8 mouse cellular contexts compared by ENCODE assay signal in the genomic region with DNA sequence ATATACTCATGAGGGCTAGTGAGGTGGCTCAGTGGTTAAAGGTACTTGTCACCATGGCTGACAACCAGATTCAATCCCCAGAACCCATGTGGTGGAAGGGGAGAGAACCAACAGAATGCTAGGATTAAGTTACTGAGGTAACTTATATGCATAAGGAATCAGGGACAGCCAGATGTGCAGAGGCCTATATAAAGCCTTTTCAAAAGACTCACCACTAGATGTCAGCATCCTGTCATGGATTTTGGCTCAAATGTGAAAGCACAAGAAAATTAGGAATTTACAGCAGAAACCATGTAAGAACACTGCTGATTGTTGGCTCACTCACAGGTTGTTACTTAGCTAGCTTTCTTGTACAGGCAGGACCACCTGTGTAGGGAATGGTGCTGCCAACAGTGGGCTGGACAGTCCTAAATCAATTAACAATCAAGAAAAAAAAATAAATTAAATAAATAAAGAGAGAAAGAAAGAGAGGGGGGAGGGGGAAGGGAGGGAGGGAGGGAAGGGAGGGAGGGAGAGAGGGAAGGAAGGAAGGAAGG.
A peak's percentile ranks its signal among the peaks of the same experiment; 100 is the strongest.
DNase-seq lines count a peak whose midpoint lies in the region; ATAC-seq and TF ChIP-seq lines count a peak whose summit lies in the region.

No protein-coding gene starts in this region.

- TF ChIP-seq EP300 in ES-Bruce4 (IDR thresholded peaks at IDR 0.05; ENCODE audit: insufficient read depth, low read depth, low read length): no peak

- no peaks in the 10 kb centered on the region for H3K27me3 ChIP-seq in hindbrain, embryonic 15.5 days
- no peaks in the 10 kb centered on the region for H3K27me3 ChIP-seq in hindbrain, embryonic 13.5 days
- H3K27me3 ChIP-seq in ES-Bruce4 (ENCODE audit: control insufficient read depth, insufficient read depth, low read length, poor library complexity, severe bottlenecking): no peaks in the 10 kb centered on the region
- H3K27me3 ChIP-seq in embryonic facial prominence, embryonic 14.5 days (replicated peaks; ENCODE audit: control insufficient read depth, insufficient read depth, low read length): no peaks in the 10 kb centered on the region
- no peaks in the 10 kb centered on the region for H3K27me3 ChIP-seq in midbrain, postnatal 0 days (ENCODE audit: insufficient read depth, low read length)

- no peak overlapping the region for H3K27ac ChIP-seq in hindbrain, embryonic 15.5 days (replicated peaks)
- no peak overlapping the region for H3K27ac ChIP-seq in hindbrain, embryonic 13.5 days
- no peak overlapping the region for H3K27ac ChIP-seq in ES-Bruce4 (ENCODE audit: insufficient read depth, low read length)
- no peak overlapping the region for H3K27ac ChIP-seq in embryonic facial prominence, embryonic 14.5 days (replicated peaks; ENCODE audit: low read depth, low read length)
- H3K27ac ChIP-seq in midbrain, postnatal 0 days (ENCODE audit: low read depth, low read length): no peak overlapping the region

- peak; percentile 23 for TF ChIP-seq CTCF in ES-Bruce4 (IDR thresholded peaks at IDR 0.05; ENCODE audit: low read depth, low read length)
- TF ChIP-seq CTCF in midbrain, postnatal 0 days (IDR thresholded peaks at IDR 0.05): peak; percentile 82

- DNase-seq in 416B (ENCODE audit: low read depth): peak; percentile 90
- peak; percentile 78 for DNase-seq in embryonic facial prominence, embryonic 14.5 days (ENCODE audit: low spot score)
- peak; percentile 76 for DNase-seq in midbrain, postnatal 0 days (ENCODE audit: low spot score)
- no peak for DNase-seq in testis, postnatal 10 days (ENCODE audit: low spot score)
- DNase-seq in thymus, postnatal 4 days: no peak

- ATAC-seq in hindbrain, embryonic 15.5 days (ENCODE audit: low FRiP score, low read depth): peak; percentile 45; the same call in 1 of the 2 replicates
- no peak for ATAC-seq in hindbrain, embryonic 13.5 days (ENCODE audit: low FRiP score)
- ATAC-seq in embryonic facial prominence, embryonic 14.5 days (ENCODE audit: low read depth): no peak
- ATAC-seq in midbrain, postnatal 0 days (ENCODE audit: low FRiP score): 0 out of 2 replicates have a peak, but pooled peaks have one; percentile 16

- H3K4me2 ChIP-seq in hindbrain, embryonic 15.5 days: no peak overlapping the region
- H3K4me2 ChIP-seq in hindbrain, embryonic 13.5 days: no peak overlapping the region
- H3K4me2 ChIP-seq in embryonic facial prominence, embryonic 14.5 days (ENCODE audit: low read depth, low read length): no peak overlapping the region
- no peak overlapping the region for H3K4me2 ChIP-seq in midbrain, postnatal 0 days (ENCODE audit: low read depth, low read length, poor library complexity, severe bottlenecking)

- H3K4me3 ChIP-seq in hindbrain, embryonic 15.5 days: no peak overlapping the region
- H3K4me3 ChIP-seq in hindbrain, embryonic 13.5 days: no peak overlapping the region
- no peak overlapping the region for H3K4me3 ChIP-seq in ES-Bruce4 (ENCODE audit: low read depth, low read length)
- H3K4me3 ChIP-seq in embryonic facial prominence, embryonic 14.5 days (ENCODE audit: low read depth, low read length): no peak overlapping the region
- no peak overlapping the region for H3K4me3 ChIP-seq in midbrain, postnatal 0 days (ENCODE audit: low read depth, low read length)

- no peak for TF ChIP-seq POLR2A in ES-Bruce4 (IDR thresholded peaks at IDR 0.05; ENCODE audit: insufficient read depth, low read length)

- H3K4me1 ChIP-seq in hindbrain, embryonic 15.5 days (replicated peaks): no peaks in the 10 kb centered on the region
- no peaks in the 10 kb centered on the region for H3K4me1 ChIP-seq in hindbrain, embryonic 13.5 days (replicated peaks)
- no peaks in the 10 kb centered on the region for H3K4me1 ChIP-seq in ES-Bruce4 (ENCODE audit: control insufficient read depth, insufficient read depth, low read length)
- no peaks in the 10 kb centered on the region for H3K4me1 ChIP-seq in embryonic facial prominence, embryonic 14.5 days (ENCODE audit: control insufficient read depth, insufficient read depth, low read length)
- H3K4me1 ChIP-seq in midbrain, postnatal 0 days (ENCODE audit: insufficient read depth, low read length): no peaks in the 10 kb centered on the region

- peaks cover 64% of the 10 kb centered on the region for H3K36me3 ChIP-seq in hindbrain, embryonic 15.5 days
- H3K36me3 ChIP-seq in hindbrain, embryonic 13.5 days: peaks cover 77% of the 10 kb centered on the region
- H3K36me3 ChIP-seq in ES-Bruce4 (ENCODE audit: control insufficient read depth, insufficient read depth, low read length, poor library complexity, severe bottlenecking): no peaks in the 10 kb centered on the region; the same call in 1 of the 2 replicates
- peaks cover 42% of the 10 kb centered on the region; the same call in 1 of the 2 replicates for H3K36me3 ChIP-seq in embryonic facial prominence, embryonic 14.5 days (ENCODE audit: control insufficient read depth, insufficient read depth, low read length)
- peaks cover 35% of the 10 kb centered on the region; the same call in 1 of the 2 replicates for H3K36me3 ChIP-seq in midbrain, postnatal 0 days (ENCODE audit: insufficient read depth, low read length)

- no peaks in the 10 kb centered on the region for H3K9me3 ChIP-seq in hindbrain, embryonic 15.5 days
- no peaks in the 10 kb centered on the region for H3K9me3 ChIP-seq in hindbrain, embryonic 13.5 days
- H3K9me3 ChIP-seq in ES-Bruce4 (replicated peaks; ENCODE audit: control insufficient read depth, insufficient read depth, low read length, poor library complexity, severe bottlenecking): no peaks in the 10 kb centered on the region
- H3K9me3 ChIP-seq in embryonic facial prominence, embryonic 14.5 days (ENCODE audit: control insufficient read depth, low read length): no peaks in the 10 kb centered on the region
- H3K9me3 ChIP-seq in midbrain, postnatal 0 days (ENCODE audit: low read length): no peaks in the 10 kb centered on the region

- H3K9ac ChIP-seq in hindbrain, embryonic 15.5 days: no peak overlapping the region
- H3K9ac ChIP-seq in hindbrain, embryonic 13.5 days: no peak overlapping the region
- H3K9ac ChIP-seq in ES-Bruce4 (ENCODE audit: low read depth, poor library complexity, severe bottlenecking): no peak overlapping the region
- H3K9ac ChIP-seq in embryonic facial prominence, embryonic 14.5 days (ENCODE audit: low read depth, low read length): no peak overlapping the region
- H3K9ac ChIP-seq in midbrain, postnatal 0 days (replicated peaks; ENCODE audit: low read length, poor library complexity, severe bottlenecking): no peak overlapping the region

Comparison
In these comparisons a context has a peak if more than half of its experiments do, and no peak if none do; other contexts are left out.
1. ATAC-seq: peak in hindbrain, embryonic 15.5 days (single experiment) and midbrain, postnatal 0 days (single experiment); none in hindbrain, embryonic 13.5 days (single experiment) and embryonic facial prominence, embryonic 14.5 days (single experiment).
2. DNase-seq: peak in 416B (single experiment), embryonic facial prominence, embryonic 14.5 days (single experiment) and midbrain, postnatal 0 days (single experiment); none in testis, postnatal 10 days (single experiment) and thymus, postnatal 4 days (single experiment).